Mouse (Mus musculus) lung, postnatal 0 days (tissue): ENCODE measurements at regions not wholly inside any gene's neighbourhood (a gene's known extent, or its start where the extent isn't known, plus 50 kb on each side); places are given as distances from the start of the nearest gene placed in this dataset.

Source experiments
- ATAC-seq: fragments of 200-750 bp; cut with Nextera tagmentation; 2 replicates; pipeline ENCODE4 v1.8.0; 2017; ENCODE audit warnings: moderate library complexity
- DNase-seq: peaks from one replicate; pipeline ENCODE4 v3.0.0-alpha.2; 2016; ENCODE audit warnings: low spot score
- H3K27ac ChIP-seq: fragments of 300-500 bp; sonication (generic); 2 replicates; pipeline ENCODE4 v1.5.1; 2014; ENCODE audit warnings: antibody characterized with exemption, mild to moderate bottlenecking, low read length, mixed read lengths
- H3K27me3 ChIP-seq: fragments of 300-500 bp; sonication (generic); replicated peaks from 2 replicates; pipeline ENCODE4 v1.6.1; 2014; ENCODE audit warnings: low read length, mixed read lengths; ENCODE audit not compliant: insufficient read depth
- H3K36me3 ChIP-seq: fragments of 300-500 bp; sonication (generic); 2 replicates; pipeline ENCODE4 v1.6.1; 2014; ENCODE audit warnings: low read length, mixed read lengths; ENCODE audit not compliant: insufficient read depth
- H3K4me1 ChIP-seq: fragments of 300-500 bp; sonication (generic); 2 replicates; pipeline ENCODE4 v1.6.1; 2014; ENCODE audit warnings: antibody characterized with exemption, low read depth, low read length, mixed read lengths; ENCODE audit not compliant: insufficient read depth
- H3K4me2 ChIP-seq: fragments of 300-500 bp; sonication (generic); replicated peaks from 2 replicates; pipeline ENCODE4 v1.6.1; 2014; ENCODE audit warnings: low read depth, mild to moderate bottlenecking, low read length, moderate library complexity, mixed read lengths
- H3K4me3 ChIP-seq: fragments of 300-500 bp; sonication (generic); 2 replicates; pipeline ENCODE4 v1.5.1; 2014; ENCODE audit warnings: low read depth, low read length
- H3K9ac ChIP-seq: fragments of 300-500 bp; sonication (generic); replicated peaks from 2 replicates; pipeline ENCODE4 v1.6.1; 2014; ENCODE audit warnings: low read depth, mild to moderate bottlenecking
- H3K9me3 ChIP-seq: fragments of 300-500 bp; sonication (generic); 2 replicates; pipeline ENCODE4 v1.6.1; 2016; ENCODE audit warnings: low read length, mixed read lengths
- CTCF ChIP-seq: IDR thresholded peaks from 2 replicates; pipeline ENCODE4 v1.5.1; 2016; ENCODE audit warnings: antibody characterized with exemption, mild to moderate bottlenecking
- EP300 ChIP-seq: IDR thresholded peaks from 2 replicates; pipeline ENCODE4 v1.6.1; 2016; ENCODE audit warnings: antibody characterized with exemption, mild to moderate bottlenecking, control low read depth
- WGBS: fragments of 180-500 bp; shearing (Covaris S2); extraction: QIAGEN DNeasy Blood & Tissue Kit; methylation state at CpG from one replicate; pipeline ENCODE4 v1.1.7; 2014; 5-methylcytosine and 5-hydroxymethylcytosine counted together

- Histone ChIP-seq H3K27ac (no peak overlapping the region), H3K9me3 (no peaks in the 10 kb centered on the region), H3K27me3 (no peaks in the 10 kb centered on the region), H3K4me3 (no peak overlapping the region), H3K4me2 (no peak overlapping the region), H3K4me1 (no peaks in the 10 kb centered on the region), H3K9ac (no peak overlapping the region), H3K36me3 (no peaks in the 10 kb centered on the region)
- TF ChIP-seq EP300 (no peak), CTCF (no peak)
- DNase-seq (no peak), ATAC-seq (no peak)
- whole genome bisulfite sequencing, result 53% methylated on average over 1 of the region's 1 CpGs
Observed at GRCm38 (mm10) chr2:107221544-107221943, 68.9 kb upstream of the Kcna4 start.

GRCm38 (mm10) chr2:107224679-107225078, 65.8 kb upstream of the Kcna4 start:
- no peak for DNase-seq
- Histone ChIP-seq H3K4me1 (no peaks in the 10 kb centered on the region), H3K9me3 (no peaks in the 10 kb centered on the region), H3K27me3 (no peaks in the 10 kb centered on the region), H3K27ac (no peak overlapping the region), H3K9ac (no peak overlapping the region), H3K36me3 (no peaks in the 10 kb centered on the region), H3K4me2 (no peak overlapping the region), H3K4me3 (no peak overlapping the region)
- TF ChIP-seq EP300 (no peak), CTCF (no peak)
- ATAC-seq, result no peak
- WGBS, result 56% methylated on average over 2 of the region's 2 CpGs

- H3K4me3 ChIP-seq, result no peak overlapping the region
- TF ChIP-seq CTCF (no peak), EP300 (no peak)
- no peaks in the 10 kb centered on the region for H3K4me1 ChIP-seq
- H3K9ac ChIP-seq, result no peak overlapping the region
- no peak for DNase-seq
- no peaks in the 10 kb centered on the region for H3K9me3 ChIP-seq
- no peaks in the 10 kb centered on the region for H3K36me3 ChIP-seq
- no peak overlapping the region for H3K4me2 ChIP-seq
- 60% methylated on average over 2 of the region's 2 CpGs for WGBS
- ATAC-seq, result no peak
- no peak overlapping the region for H3K27ac ChIP-seq
- no peaks in the 10 kb centered on the region for H3K27me3 ChIP-seq
Observed at GRCm38 (mm10) chr2:107227486-107227885, 63.0 kb upstream of the Kcna4 start.

- WGBS, result 20% methylated on average over 1 of the region's 1 CpGs
- TF ChIP-seq EP300 (no peak), CTCF (no peak)
- Histone ChIP-seq H3K27ac (no peak overlapping the region), H3K4me2 (no peak overlapping the region), H3K36me3 (no peaks in the 10 kb centered on the region), H3K9me3 (no peaks in the 10 kb centered on the region), H3K9ac (no peak overlapping the region), H3K27me3 (no peaks in the 10 kb centered on the region), H3K4me1 (no peaks in the 10 kb centered on the region), H3K4me3 (no peak overlapping the region)
- DNase-seq (peak; percentile 5), ATAC-seq (no peak)
Observed at GRCm38 (mm10) chr2:107228287-107228686, 62.2 kb upstream of the Kcna4 start.

GRCm38 (mm10) chr2:107231680-107232079, 58.8 kb upstream of the Kcna4 start:
- no peak overlapping the region for H3K9ac ChIP-seq
- no peaks in the 10 kb centered on the region for H3K4me1 ChIP-seq
- ATAC-seq, result no peak
- no peak overlapping the region for H3K4me2 ChIP-seq
- no peak overlapping the region for H3K27ac ChIP-seq
- H3K27me3 ChIP-seq, result no peaks in the 10 kb centered on the region
- H3K9me3 ChIP-seq, result no peaks in the 10 kb centered on the region
- WGBS, result 69% methylated on average over 2 of the region's 2 CpGs
- TF ChIP-seq CTCF, result no peak
- no peak for TF ChIP-seq EP300
- no peak overlapping the region for H3K4me3 ChIP-seq
- no peak for DNase-seq
- H3K36me3 ChIP-seq, result no peaks in the 10 kb centered on the region

- Histone ChIP-seq H3K9me3 (no peaks in the 10 kb centered on the region), H3K4me2 (no peak overlapping the region), H3K27ac (no peak overlapping the region), H3K4me3 (no peak overlapping the region), H3K36me3 (no peaks in the 10 kb centered on the region), H3K4me1 (no peaks in the 10 kb centered on the region), H3K9ac (no peak overlapping the region), H3K27me3 (no peaks in the 10 kb centered on the region)
- WGBS, result 52% methylated on average over 2 of the region's 2 CpGs
- ATAC-seq (peak; percentile 86), DNase-seq (peak; percentile 80)
- TF ChIP-seq CTCF (no peak), EP300 (peak; percentile 52)
Observed at GRCm38 (mm10) chr2:107232885-107233284, 57.6 kb upstream of the Kcna4 start.
